Mouse (Mus musculus) monocyte, adult 2 months (primary cell): Measurements from ENCODE around the gene Pgpep1.

Experiments used
- DNase-seq, 2 experiments: peaks; one replicate each; pipeline ENCODE4 v3.0.0; 2022; ENCODE audit warnings: low spot score in 2 of 2, low read depth in 1 of 2

Gene Pgpep1

GRCm38 (mm10) chr8:70663691-70664090 is 3.5 kb upstream of the Pgpep1 start:
- DNase-seq = no peak

GRCm38 (mm10) chr8:70659604-70660272 is 450 bp downstream of the Pgpep1 start:
- peak in 1 of 2 experiments; percentile 40 for DNase-seq

GRCm38 (mm10) chr8:70658897-70659603 is 1.1 kb downstream of the Pgpep1 start:
- no peak for DNase-seq

- DNase-seq = no peak
These were observed 2.4 kb downstream of the Pgpep1 start for GRCm38 (mm10) chr8:70657739-70658138.

- DNase-seq = no peak
These were observed 3.0 kb downstream of the Pgpep1 start for GRCm38 (mm10) chr8:70657214-70657613.

- DNase-seq = no peak
These were observed 3.9 kb downstream of the Pgpep1 start for GRCm38 (mm10) chr8:70656193-70656790.

- DNase-seq = no peak
These were observed 4.7 kb downstream of the Pgpep1 start for GRCm38 (mm10) chr8:70655469-70655868.

- no peak for DNase-seq
These were observed 6.1 kb downstream of the Pgpep1 start for GRCm38 (mm10) chr8:70654121-70654520.

GRCm38 (mm10) chr8:70653226-70653625 is 7.0 kb downstream of the Pgpep1 start:
- DNase-seq = peak; percentile 61 to 73

- no peak for DNase-seq
These were observed 9.8 kb downstream of the Pgpep1 start for GRCm38 (mm10) chr8:70650351-70650750.

GRCm38 (mm10) chr8:70649324-70649723 is 10.9 kb downstream of the Pgpep1 start:
- no peak for DNase-seq

GRCm38 (mm10) chr8:70648921-70649320 is 11.3 kb downstream of the Pgpep1 start:
- no peak for DNase-seq

- no peak for DNase-seq
These were observed 12.1 kb downstream of the Pgpep1 start for GRCm38 (mm10) chr8:70648164-70648442.

GRCm38 (mm10) chr8:70647343-70648163 is 12.6 kb downstream of the Pgpep1 start:
- DNase-seq = no peak

GRCm38 (mm10) chr8:70646775-70647174 is 13.4 kb downstream of the Pgpep1 start:
- no peak for DNase-seq

- no peak for DNase-seq
These were observed 13.8 kb downstream of the Pgpep1 start for GRCm38 (mm10) chr8:70646369-70646768.

GRCm38 (mm10) chr8:70645501-70646224 is 14.5 kb downstream of the Pgpep1 start:
- DNase-seq = peak in 1 of 2 experiments; percentile 44

GRCm38 (mm10) chr8:70644065-70644464 is 16.1 kb downstream of the Pgpep1 start:
- DNase-seq = no peak

- no peak for DNase-seq
These were observed 17.2 kb downstream of the Pgpep1 start for GRCm38 (mm10) chr8:70643019-70643418.

- no peak for DNase-seq
These were observed 21.4 kb downstream of the Pgpep1 start for GRCm38 (mm10) chr8:70638752-70639151.

- no peak for DNase-seq
These were observed 23.4 kb downstream of the Pgpep1 start for GRCm38 (mm10) chr8:70636838-70637237.
